14 mouse cellular contexts compared by ENCODE assay signal in genomic region chr3:142391531-142391930, GRCm38 (mm10).
"Had no signal": no experiment of that assay in that cellular context is flagged by ENCODE, and none has a peak within 500 bp of the region (broad histone marks: within the 10 kb centered on the region; RNA-seq: fewer than 3 reads in every experiment).

No protein-coding gene starts in this region.

- DNase-seq: kidney, postnatal 25 days; lung, embryonic 14.5 days; lung, postnatal 10 days; thymus, adult 2 months; thymus, postnatal 25 days had no signal

- H3K36me3 ChIP-seq: midbrain, embryonic 15.5 days; neural tube, embryonic 12.5 days had no signal

- H3K9me3 ChIP-seq: limb, embryonic 15.5 days; liver, embryonic 12.5 days; megakaryocyte, embryonic 14.5 days; midbrain, embryonic 15.5 days; neural tube, embryonic 12.5 days had no signal

- ATAC-seq: liver, embryonic 12.5 days; midbrain, embryonic 15.5 days had no signal

- H3K4me2 ChIP-seq: limb, embryonic 15.5 days; liver, embryonic 12.5 days; lung, embryonic 14.5 days; midbrain, embryonic 11.5 days; midbrain, embryonic 15.5 days; neural tube, embryonic 12.5 days had no signal

- H3K27me3 ChIP-seq: liver, embryonic 12.5 days; megakaryocyte, embryonic 14.5 days; neural tube, embryonic 12.5 days had no signal

- H3K27ac ChIP-seq: left cerebral cortex, adult 2 months; limb, embryonic 15.5 days; liver, embryonic 12.5 days; macrophage; midbrain, embryonic 15.5 days; neural tube, embryonic 12.5 days; stomach, postnatal 0 days had no signal

- H3K9ac ChIP-seq: limb, embryonic 15.5 days; liver, embryonic 12.5 days; lung, embryonic 14.5 days; midbrain, embryonic 15.5 days; neural tube, embryonic 12.5 days had no signal

- H3K4me3 ChIP-seq: left cerebral cortex, adult 2 months; limb, embryonic 15.5 days; liver, embryonic 12.5 days; megakaryocyte, embryonic 14.5 days; midbrain, embryonic 15.5 days; neural tube, embryonic 12.5 days had no signal
